Mouse (Mus musculus) yolk sac, embryonic 10.5 days (tissue): ENCODE measurements around the gene Plppr1.
A peak's percentile ranks its signal among the peaks of the same experiment; 100 is the strongest.

ENCODE experiments used
- DNase-seq: peaks from one replicate; pipeline ENCODE4 v3.0.0-alpha.2; 2017; ENCODE audit warnings: low spot score

Gene Plppr1

GRCm38 (mm10) chr4:49118842-49119241 is 59.8 kb downstream of the Plppr1 start:
- no peak for DNase-seq

DNA sequence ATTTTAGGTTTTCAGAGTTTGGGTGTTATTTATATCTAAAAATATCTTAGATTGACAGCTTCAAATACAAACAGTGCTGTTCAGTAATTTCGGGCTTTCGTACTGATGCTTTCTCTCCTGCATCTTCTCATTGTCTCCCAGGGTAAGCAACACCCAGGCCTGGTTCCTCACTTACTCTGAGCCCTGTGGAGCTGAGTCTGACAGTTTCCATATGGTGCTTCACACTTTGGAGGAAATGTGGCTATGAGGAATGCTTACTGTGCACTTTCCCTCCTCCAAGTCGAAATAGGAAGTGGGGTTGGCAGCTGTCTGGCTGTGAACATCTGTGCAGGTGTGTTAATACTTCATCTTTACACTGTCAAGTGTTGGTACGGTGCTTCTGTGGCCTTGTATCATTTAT is 85.7 kb downstream of the Plppr1 start:
- DNase-seq = no peak

DNA sequence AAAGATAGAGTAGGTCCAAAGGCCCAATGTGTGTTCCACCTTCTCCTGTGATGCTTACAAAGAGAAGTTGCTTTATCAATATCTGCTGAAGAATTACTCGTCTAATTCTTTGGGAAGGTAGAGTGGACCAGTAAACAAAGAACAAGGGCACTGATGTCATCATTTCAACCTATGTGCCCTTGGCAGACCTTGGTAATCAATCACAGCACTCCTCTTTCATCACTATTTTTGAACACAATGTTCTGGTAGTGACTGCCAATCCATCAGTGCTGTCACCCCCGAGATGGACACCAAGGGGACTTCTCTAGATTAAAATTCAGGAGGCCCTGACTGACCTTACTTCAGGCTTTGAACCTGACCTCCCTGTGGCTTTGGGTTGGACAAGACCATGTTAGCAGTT is 89.7 kb downstream of the Plppr1 start:
- DNase-seq = no peak

- no peak for DNase-seq
These were observed 90.2 kb downstream of the Plppr1 start for GRCm38 (mm10) chr4:49149251-49149650.

DNA sequence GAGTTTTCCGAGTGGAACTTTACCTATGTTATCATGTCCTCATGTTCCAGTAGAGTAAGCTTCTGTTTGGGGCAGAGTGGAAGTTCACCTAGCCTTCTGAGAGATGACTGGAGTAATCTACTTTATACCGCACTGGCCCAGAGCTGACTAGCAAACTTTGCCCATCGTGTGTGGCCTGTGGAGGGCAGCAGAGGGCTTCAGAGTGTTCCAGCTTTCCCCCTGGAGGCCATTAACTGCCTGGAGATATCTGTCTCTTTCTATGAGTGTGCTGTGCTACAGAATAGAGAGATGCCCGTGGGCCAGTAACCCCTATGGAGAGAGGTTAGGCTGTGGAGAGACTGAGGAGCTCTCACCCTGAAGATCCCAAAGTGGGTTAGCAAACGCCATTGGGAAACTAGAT is 94.8 kb downstream of the Plppr1 start:
- DNase-seq = peak; percentile 49

- no peak for DNase-seq
These were observed 97.7 kb downstream of the Plppr1 start for GRCm38 (mm10) chr4:49156781-49157180.

DNA sequence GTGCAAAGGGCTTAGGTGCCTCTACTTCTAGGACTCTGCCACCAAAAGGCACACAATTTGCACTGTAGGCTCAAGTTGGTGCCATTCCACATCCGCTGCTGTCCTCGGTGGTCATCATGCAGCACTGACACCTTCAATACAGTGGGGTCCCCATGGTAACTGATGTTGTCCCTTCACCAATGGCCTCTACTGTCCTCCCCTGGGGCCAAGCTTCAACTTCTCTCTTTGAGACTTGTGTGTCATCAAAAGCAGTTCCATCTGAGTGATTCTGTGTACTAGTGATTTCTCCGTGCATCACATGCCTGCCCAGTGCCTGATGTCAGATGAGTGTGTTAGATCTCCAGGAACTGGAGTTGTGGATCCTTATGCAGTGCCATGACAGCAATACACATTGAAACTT is 104.2 kb downstream of the Plppr1 start:
- DNase-seq = no peak

DNA sequence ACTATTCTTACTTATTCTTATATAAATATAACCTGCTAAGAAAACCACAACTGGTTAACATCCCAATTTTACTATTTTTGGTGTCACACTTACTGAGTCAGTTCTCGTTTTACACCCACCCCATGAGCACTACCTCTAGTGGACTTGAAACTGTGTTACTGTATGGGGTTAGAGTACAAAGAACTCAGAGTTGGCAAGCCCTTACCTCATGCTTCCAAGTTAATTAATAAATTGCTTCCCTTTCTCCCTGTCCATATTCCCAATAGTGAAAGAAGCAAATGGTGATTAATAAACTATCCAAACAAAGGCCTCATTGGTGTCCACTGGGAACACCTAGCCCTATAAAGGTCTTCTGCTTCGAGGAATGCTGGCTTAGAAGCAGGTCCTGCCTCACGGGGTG is 107.3 kb downstream of the Plppr1 start:
- DNase-seq = no peak

DNA sequence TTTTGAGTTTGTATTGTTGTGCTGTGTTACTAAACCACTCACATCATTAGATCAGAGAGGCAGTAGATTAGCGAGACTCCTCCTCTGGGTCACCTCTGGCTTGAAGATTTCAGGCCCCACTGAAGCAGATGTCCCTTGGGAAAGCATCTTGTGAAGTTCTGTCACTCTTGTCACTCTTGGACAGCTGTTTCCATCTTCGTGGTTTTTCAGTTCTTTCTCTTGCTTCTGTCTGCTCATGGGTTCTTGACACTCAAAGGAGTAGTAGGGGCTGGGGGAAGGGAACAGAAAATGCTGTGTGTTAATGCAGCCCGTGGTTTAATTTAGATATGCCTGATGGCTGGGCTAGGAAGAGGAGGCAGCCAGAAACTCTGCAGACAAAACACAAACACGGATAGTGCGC is 108.0 kb downstream of the Plppr1 start:
- DNase-seq = no peak

DNA sequence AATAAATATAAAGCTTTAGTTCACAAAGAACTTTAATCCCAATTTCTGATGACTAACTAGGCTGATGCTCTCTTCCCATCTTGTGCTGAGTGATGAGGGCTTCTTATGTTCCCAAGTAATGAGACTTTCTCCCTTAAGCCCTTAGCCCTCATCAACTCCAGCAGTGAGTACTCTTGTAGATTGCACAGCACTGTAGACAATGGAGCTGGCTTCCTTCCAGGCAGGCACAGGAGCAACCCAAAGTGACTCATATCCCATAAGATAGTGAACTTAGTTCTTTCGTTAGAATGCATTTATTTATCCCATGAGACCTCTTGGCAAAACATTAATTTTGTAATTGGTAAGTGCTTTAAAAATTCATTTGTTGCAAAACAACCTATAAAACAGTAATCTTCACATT is 110.4 kb downstream of the Plppr1 start:
- DNase-seq = no peak

DNA sequence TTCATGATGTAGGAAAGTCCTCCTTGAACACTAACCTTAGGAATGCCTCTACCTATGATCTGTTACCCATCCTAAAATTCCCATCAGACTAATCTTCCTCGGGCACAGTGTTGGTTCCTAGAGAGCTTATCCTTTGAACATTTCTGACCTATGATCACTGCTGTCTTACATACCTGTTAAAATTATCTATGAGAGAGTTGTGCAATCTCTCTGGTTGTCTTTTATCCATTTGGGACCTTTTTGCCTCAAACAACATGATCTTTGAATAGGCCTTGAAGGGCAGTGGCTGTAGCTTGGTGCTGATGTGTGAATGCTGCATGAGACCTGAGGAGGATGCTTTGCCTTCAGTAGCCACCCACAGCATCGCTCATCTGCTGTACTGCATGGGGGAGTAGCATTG is 119.0 kb downstream of the Plppr1 start:
- DNase-seq = no peak

DNA sequence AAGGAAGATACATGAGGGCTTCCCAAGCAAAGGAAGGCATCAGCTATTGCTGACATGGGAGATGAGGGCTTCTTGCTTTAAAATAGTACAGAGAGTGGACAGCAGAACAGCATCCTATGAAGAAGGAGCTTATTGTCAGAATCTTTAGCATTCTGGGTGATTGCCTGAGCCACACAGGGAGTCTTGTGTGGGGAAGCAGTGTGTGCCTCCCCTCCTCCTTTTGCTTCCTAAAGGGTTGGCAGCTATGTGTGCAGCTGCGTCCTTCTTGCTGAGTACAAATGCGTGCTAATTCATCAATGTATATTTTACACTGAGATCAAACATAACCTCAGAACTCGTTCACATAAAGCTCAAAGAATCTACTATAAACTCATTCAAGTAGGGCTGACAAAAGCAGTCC is 119.8 kb downstream of the Plppr1 start:
- DNase-seq = no peak

DNA sequence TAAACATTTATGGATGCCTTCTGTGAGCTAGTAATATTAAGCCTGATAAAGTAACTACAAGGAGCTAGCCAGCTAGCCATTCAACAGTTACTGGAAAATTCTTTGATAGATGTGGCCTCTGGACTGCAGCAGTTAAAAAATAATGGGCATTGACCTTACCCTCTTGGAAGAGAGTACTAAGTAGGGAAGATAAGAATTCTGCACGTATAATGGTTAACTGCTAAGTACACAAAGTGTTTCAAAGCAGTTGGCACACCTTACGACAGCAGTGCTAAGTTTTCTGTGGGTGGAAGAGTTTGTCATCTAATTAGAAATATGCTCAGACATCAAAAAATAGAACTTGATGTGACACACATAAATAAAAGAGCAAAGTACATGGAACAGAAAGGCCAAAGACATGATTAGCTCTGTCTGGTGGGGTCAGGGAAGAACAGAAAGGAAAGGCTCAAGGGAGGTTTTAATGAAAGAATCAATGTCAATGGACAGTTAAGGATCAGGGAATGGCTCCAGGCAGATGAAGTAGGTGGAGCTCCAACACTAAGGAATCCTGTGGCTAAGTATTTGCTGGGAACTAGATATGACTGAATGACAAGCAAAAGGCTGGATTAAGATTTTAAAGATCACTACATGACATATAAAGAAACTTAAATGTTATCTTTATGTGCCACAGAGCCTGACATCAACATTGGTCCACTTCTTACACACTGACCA is 120.6 kb downstream of the Plppr1 start:
- DNase-seq = peak; percentile 42

- DNase-seq = no peak
These were observed 131.0 kb downstream of the Plppr1 start for GRCm38 (mm10) chr4:49189991-49190526.

DNA sequence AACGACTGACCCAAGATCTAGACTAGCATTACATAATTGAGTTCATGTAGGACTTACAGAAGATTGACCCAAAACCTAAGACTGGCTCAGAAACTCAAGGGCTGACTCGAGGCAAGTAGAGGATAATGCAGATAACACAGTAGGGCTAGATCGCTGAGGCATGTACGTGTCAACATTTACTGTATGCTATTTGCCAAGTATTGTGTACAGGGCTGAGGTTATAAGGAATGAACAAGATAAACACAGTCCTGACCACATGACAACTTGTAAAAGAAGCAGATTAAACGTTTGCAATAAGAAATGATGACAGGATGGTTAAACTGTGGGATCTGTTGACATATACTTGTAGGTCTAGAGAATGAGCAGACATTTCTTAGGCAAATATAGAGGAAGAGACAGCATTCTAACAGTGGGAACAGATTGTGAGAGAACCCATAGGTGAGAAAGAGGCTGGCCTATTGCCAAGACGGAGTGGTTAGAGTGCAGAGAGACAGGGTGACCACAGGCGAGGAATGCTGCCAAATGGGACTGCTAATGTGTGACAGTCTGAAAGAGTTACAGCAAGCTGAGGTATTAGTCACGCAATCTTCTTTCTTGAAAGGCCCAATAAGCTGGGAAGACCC is 138.2 kb downstream of the Plppr1 start:
- DNase-seq = no peak

DNA sequence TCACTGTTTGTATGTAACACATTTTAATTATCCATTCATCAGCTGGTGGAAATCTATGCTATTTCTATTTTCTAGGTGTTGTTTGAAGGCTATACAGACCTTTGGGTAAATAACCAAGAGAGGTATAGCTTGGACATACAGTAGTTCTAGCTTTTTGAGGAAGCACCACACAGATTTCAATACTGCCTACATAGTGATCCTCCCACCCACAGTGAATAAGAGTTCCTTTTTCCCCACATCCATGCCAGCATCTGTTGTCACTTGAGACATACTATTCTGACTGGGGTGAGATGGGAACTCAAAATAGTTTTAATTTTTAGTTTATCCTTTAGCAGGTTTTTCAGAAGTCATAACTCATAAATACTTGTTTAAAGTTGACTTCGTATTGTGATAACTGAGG is 151.4 kb downstream of the Plppr1 start:
- DNase-seq = no peak

GRCm38 (mm10) chr4:49211582-49211981 is 152.5 kb downstream of the Plppr1 start:
- DNase-seq = no peak

- no peak for DNase-seq
These were observed 153.8 kb downstream of the Plppr1 start for GRCm38 (mm10) chr4:49212616-49213544.

- DNase-seq = no peak
These were observed 155.3 kb downstream of the Plppr1 start for GRCm38 (mm10) chr4:49214341-49214740.

- no peak for DNase-seq
These were observed 164.4 kb downstream of the Plppr1 start for GRCm38 (mm10) chr4:49223501-49223900.

DNA sequence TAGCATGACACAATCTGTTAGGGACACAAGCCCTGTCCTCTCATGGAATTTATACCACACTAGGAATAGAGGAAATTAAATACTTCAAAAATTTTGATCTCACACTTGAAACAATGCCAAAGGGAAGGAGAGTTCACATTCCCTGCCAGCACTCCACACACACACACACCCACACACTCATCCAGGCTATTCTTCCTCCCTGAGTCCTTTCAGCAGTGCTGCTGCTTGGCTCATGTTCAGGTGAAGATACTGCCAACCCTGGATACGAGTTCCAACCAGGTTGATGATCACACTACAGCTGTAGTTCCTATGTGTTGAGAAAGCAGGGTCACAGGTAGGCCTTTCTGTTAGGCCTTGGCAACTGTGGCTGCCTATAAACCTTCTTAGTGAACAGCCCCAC is 165.9 kb downstream of the Plppr1 start:
- no peak for DNase-seq

DNA sequence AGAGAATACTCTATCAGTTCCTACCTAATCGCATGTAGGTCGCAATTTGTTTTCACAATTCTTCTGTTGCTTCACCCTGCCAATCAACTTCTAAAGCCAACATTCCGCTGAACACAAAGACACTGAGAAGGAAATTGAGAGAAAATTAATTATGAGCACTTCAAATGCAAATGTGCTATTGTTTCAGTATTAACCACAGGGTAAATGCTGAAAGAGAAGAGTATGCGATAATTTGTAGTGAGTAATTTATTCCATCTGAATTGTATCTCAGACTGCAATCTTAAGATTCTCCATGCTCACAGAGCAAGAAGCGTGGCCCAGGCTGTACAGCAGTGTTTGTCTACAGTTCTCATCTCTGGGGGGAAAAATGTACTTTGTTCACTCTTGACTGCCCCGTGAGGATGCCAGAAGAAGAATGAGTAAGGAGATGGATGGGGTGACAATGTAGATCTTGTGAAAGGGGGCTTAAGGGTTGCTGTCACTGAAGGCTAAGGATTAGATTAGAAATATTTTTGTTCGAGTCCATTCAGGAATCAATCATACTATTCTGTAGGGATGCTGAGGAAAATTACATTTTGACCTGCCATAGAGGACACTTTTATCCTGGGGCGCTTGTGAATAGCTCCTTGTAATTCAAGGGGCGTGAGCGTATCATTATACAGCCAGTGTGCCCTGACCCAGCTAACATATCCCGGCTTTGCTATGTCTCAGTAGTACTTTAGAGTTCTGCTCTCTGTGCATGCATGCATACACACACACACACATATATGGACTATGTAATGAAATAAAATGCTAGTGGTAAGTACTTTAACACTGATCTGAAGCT is 173.3 kb downstream of the Plppr1 start:
- no peak for DNase-seq
